Mouse (Mus musculus): Measurements from ENCODE around the gene Tor1a.

Gene Tor1a

DNA sequence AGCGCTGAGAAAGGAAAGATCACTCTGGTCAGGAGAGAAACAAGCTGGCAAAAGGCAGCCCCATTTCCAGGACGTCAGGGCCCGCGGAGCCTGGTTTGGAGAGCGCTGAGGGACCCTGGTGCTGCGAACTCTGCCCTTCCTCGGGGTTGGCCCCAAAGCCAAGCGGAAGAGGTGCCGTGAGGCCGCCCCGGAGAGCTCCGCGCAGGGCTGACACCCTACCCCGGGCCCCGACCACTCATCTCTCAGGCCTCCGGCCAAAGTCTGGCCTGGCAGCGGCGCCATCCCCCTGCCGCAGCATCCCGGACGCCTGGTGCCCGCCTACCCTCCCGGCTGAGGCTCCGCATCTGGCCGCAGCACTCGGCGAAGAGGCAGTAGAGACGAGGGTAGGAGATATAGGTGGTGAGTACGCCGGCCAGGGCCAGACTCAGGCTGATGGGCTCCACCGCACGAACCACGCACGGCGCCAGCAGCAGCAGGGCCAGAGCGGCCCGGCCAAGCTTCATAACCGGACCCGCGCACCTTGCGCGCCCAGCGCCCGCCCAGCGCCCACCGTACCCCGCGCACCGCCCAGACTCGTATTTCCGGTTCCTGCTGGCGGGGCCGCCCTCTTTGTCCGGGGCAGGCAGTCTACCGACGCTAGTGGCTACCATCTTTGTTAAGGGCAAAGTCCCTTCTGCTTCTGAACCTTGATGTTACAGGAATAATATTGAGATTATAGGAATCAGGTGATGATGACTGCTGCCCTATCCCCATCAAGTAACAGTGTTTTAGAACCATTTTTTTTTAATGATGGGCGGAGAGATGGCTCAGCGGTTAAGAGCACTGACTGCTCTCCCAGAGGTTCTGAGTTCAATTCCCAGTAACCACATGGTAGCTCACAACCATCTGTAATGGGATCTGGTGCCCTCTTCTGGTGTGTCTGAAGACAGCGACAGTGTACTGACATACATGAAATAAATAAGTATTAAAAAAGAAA lies at the start of gene Tor1a:
Gene Tor1a (minus strand): TSS at position 582 of the 976 bp plus-strand sequence.
- peak; percentile 91 for DNase-seq

DNA sequence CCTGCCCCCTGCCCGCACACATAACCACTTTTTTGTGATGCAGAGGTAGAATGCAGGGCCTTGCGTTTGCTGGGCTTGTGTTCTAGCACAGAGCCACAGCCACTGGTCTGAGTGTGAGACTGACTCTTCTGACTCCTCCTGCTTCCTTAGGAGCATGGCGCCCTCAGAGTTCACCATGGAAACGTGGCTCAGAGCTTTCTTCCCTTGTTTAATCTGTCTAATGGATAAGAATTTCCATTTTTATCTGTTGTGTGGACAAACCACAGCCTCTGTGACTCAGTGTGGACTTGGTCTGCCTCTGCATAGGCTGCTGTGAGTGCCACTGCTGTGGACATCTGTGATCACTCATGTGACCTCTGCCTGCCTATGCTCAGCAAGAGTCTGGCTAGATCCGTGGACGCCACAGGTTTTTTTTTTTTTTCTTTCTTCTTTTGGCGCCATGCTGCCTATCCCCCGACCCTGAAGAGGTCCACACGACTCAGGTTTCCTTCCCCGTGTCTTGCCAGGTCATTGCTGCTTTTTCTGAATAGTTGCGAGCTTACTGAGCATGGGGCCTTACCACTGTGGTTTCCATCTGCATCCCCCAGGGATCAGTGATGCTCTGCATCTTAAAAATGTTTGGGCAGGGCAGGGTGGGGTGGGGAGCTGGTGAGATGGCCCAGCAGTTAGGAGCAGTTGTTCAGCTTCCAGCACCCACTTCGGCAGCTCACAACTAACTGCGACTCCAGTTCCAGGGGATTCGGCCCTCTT lies 45.8 kb upstream of the Tor1a start:
- no peak for DNase-seq

DNA sequence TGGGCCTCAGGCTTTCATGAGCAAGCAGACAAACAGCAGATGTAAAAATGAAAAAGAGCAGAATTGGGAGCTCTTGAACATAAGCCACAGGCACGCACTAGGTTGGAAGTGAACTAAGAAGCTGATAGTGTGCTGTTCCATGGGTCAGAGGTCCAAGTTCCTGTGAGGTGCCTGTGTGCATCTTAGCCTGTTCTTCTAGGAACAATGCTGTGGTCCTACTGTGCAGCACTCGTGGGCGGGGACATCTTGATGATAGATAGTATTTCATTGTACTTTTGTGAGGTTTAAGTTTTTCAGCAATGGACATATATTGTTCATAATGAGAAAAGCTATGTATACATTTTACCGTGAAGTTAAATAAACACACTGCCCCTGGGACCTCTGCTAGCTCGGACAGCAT lies 39.5 kb upstream of the Tor1a start:
- no peak for DNase-seq

DNA sequence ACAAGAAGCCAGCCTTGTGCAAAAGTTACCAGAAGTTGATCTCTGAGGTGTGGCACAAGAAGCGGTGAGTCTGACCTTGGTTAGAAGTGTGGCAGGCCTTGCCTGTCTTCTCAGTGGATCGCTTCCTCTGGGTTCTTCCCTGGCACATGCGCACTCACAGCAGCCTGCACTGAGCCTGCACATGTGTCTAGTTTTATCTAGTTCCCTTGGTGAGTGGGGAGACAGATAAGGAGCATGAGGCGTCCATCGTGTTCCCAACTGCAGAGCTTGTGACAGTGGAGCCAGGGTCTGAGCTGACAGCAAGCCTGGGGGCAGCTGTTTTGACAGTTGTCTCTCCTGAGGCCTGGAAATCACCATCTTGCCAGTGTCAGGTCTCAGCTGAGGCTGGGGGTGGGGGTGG lies 38.7 kb upstream of the Tor1a start:
- DNase-seq, result no peak

DNA sequence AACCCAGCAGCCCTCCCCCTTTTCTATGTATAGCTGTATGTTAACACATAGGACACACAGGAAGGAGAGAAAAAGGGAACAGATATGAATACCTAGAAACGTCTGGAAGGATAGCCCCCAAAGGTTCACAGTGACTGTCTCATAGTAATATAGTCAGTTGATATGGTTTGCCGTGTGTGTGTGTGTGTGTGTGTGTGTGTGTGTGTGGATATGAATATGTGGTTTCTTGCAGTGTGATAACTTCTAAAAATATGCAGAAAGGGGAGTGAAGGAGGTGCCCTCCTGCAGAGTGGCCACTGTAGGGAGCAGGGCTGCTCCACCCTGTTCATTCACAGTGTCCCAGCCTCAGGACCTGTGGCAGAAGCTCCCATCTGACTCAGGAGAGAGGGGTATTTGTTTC lies 37.7 kb upstream of the Tor1a start:
- no peak for DNase-seq

DNA sequence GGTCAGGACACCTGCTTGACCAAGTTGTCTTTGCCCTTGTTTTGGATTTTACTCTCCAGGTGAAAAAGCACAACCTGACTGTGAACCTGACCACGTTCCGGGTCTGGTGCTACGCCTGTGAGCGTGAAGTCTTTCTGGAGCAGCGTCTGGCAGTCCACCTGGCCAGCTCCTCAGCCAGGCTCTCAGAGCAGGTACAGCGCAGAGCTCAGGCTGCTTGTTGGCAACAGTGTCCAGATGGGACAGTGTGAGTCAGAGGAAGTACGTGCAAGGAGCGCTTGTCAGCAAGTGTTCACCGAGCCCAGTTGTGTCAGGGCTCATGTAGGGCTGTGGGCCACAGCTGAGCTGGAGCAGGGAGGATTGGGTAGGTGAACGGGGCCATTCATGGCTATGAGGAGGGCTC lies 35.1 kb upstream of the Tor1a start:
- DNase-seq, result peak; percentile 66

DNA sequence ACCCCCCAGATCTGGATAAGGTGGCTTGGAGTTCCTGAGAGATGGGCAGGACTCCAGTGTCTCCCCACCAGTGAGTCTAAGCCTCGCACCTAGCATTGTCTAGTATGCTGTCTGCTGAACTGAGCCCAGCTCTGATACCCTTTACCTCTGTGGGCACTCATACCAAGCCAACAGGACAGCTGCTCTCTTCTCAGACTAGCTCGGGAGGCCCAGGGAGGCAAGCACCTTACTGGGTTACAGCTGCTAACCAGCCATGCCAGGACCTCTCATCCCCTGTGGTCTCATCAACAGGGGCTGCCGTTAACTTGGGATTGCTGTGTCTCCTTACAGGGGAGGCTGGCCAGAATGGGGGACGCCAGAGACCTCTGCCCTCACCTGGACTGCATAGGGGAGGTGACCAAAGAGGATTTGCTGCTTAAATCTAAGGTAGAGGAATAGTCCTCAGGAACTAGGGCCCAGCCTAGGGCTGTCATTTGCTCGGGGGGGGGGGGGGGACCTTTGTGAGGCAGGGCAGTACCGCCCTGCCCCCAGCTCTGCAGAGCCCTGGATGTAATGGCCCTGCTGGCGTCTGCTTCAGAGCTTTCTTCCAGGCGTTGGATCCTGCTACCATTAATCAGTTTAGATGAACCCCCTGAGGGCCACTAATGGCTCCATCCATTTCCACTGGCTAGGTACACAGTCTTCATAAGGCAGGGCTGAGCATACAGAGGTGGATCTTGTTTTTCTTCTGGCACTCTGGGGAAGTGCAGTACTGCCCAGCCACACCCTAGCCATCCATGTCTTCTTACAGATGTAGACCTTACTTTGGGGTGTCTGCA lies 30.9 kb upstream of the Tor1a start:
- no peak for DNase-seq

DNA sequence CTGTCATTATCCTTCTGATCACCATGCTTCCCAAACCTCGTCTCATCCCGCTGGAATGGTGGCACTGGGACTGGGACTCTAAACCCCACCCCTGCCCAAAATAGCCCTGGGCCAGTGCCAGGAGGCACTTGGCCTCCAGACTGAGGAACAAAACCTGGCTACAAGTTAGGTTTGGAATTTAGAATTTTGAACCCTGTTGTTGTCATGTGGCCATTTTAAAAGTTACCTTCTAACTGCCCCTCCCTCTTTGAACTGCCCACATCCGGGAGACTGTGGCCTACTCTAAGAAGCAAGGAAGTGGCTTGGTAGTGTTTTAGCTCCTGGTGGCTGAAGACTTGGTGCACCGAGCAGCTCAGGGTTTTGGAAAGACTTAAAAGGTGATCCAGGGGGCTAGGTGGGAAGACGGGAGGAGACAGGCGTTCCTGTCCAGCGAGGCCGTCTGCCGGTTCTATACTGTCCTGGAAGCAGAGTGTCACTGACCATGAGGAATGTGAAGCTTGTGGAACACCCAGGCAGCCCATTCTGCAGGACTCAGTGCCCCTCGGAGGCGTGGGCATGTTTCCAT lies 27.8 kb upstream of the Tor1a start:
- no peak for DNase-seq

DNA sequence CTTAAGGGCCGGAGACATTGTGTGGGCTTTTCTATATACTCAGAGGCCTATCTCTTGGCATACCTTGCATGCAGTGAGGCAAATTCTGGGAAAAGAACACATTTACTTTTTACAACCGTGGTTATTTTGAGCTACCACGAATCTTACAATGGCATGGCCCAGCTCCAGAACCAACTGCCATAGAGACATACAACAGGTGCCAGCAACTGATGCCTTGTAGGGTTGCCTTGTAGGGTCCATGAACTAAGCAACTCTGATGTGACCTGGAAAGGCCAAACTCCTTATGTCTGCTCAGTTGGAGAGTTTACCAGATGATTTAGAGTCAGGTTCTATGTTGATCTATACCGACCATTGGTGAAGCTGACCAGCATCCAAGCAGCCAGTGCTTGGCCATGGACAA lies 27.1 kb upstream of the Tor1a start:
- no peak for DNase-seq

DNA sequence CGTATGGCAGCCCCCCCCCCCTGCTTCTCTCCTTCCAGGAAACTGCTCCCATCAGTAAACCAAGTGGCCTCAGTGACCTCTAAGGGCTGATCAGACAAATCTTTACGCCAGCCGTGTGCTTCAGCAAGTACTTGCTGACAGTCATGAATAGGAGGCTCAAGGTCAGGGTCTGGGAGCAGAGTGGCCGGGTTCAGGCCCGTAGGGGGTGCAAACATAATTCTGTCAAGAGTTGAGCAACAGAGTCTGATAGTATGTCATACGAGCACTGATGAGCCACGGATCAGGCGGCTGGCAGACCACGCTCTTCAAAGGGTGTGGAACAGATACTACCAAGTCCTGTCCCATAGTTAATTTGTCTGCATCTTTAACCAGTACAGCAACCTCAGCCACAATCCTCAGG lies 22.5 kb upstream of the Tor1a start:
- no peak for DNase-seq

DNA sequence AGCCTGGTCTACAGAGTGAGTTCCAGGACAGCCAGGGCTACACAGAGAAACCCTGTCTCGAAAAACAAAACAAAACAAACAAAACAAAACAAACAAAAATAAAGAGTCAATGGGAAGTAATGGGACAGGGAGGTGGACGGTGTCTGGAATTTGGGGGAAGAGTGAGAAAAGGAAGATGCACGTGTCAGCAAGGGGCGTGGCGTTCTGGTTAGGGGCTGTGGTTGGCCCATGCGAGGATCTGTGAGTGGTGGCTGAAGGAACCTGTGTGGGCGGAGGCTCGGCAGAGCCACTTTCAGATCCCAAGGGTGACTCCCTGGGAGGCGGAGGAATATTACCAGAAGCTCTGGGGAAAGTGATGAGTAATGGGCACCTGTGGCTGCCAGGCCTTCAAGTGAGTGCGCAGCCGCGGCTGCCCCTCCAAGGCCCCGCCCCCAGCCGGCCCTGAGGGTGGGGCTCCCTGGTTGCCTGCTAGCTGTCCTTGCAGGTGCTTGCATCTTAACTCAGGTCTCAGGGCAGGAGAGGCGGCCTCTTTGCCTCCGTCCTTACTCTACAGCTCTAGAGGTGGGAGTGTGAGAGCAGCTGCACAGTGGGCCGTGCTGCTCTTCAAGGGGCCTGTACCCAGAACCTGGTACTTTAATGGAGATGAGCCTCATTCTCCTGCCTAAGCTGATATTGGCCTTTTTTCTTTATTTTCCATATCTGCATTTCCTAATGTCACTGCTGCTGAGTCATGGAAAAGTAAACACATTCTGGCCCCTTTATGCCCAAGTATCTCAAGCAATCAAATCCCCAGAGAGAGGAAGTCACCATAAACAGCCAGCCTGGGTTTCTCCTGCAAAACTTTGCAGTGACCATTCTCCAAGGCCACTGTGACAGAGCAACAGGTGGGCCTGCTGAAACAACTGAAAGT lies 17.6 kb upstream of the Tor1a start:
- DNase-seq, result peak; percentile 46

DNA sequence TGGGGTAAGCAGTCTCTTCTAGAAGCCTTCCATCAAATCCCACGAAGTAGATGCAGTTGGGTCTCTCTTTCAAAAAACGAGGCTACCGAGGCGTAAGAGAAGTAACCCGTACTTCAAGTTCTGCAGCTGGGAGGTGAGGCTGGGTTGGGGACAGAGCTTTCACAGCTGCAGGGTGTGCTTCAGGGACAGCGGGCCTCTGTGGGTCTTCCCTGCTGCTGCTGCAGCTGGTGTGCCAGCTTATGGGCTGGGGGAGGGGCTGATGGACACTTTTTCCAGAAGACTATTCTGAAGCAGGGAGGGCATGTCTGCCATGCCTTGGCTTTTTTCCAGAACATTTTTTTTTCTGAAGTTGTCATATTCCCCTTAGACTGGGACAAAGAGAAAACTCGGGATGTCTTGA lies 15.3 kb upstream of the Tor1a start:
- no peak for DNase-seq

DNA sequence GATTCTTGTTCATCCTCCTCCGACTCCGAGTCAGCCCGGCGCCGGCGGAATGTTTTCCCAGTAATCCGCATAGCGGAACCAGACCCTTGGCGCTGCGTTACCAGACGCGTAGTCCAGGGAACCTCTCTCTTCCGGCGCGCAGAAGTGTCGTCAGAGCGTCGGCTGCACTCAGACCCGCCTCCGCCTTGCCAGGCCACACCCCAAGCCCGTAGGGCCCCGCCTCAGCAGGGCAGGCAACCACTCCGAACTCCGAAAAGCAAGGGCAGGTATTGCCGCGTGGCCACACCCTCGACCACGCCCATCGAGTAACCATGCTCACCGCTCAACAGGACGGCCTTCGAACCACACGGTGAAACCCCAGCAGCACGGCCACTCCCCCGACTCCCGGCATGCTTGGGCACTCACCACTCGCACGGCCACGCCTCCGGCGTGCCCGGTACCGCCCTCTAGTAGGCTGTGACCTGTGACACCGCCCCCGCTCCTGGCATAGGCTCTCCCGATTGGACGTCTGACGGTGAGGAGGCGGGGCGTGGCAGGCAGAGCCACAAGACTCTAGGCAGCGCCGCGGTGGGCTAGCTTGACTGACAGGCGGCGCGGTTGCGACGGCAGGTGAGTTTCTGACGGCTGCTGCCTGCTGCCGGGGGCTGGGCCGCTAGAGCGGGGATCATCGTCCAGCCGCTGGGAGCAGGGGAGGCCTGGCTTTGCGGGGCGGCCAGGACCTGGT lies 14.2 kb upstream of the Tor1a start, which contains the start of the genes BC005624 and Usp20:
Gene BC005624 (minus strand): TSS at position 412 of the 724 bp plus-strand sequence.
Gene Usp20 (plus strand): TSS at position 490 of the 724 bp plus-strand sequence.
- peak; percentile 100 for DNase-seq

DNA sequence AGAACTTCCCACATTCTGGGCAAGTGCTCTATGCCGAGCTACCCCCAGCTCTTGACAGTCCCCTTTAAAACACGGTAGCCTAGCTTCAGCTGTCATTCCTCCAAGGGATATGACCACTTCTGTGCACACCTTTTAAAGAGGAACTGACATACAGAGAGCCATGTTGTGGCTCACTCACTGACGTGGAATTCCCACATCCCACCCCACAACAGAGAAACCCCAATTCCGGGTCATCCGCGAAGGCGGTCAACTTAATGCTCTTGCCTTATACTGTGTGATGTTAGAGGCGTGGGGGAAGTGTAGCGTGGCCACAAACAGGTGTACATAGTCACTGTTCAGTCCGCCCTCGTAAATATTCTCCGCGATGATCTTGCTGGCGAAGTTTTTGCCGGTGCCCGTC lies 907 bp downstream of the Tor1a start:
- no peak for DNase-seq

DNA sequence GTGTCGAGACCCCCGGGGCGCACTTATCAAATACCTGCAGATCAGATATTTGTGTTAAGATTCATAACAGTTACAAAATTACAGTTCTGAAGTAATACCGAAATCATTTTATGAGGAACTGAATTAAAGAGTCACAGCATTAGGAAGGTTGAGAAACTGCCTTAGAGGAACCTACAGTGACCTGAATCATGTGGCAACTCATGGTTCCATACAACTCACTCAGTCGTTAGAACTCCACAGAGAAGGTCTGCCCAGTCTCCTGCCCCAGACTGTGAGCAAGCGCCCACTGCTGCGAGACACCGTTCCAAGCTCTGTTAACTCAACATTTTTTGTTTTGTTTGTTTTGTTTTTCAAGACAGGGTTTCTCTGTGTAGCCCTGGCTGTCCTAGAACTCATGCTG lies 2.1 kb downstream of the Tor1a start:
- no peak for DNase-seq

DNA sequence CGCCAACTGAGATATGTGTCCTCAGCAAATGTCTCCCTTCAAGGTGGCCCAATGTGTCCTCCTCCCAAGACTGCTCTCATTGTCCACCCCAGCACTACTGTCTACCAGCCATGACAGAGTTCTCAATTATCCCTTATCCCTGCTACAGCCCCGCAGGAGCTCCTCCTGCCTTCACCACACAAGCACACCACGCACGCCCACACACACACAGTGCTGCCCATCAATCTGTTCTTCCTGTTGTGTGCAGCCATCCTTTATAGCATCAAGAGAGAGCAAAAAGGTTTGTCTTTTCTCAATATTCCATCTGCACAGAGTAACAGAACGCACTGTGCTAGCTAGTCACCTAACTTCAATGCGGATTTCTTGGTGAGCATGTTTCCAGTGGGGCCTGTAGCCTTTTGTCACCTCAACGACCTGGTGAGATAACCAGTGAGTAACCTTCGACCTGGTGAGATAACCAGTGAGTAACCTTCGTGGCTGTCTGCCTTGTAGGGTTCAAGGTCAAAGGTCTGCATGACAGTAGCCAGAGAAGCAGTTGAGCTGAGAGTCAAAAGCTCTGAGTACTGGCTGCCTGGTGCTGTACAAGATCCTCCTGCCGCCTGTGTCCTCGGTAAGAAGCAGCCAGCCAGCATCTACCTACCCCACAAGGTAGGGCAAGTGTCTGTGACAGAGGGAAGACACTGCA lies 5.0 kb downstream of the Tor1a start:
- peak; percentile 75 for DNase-seq

DNA sequence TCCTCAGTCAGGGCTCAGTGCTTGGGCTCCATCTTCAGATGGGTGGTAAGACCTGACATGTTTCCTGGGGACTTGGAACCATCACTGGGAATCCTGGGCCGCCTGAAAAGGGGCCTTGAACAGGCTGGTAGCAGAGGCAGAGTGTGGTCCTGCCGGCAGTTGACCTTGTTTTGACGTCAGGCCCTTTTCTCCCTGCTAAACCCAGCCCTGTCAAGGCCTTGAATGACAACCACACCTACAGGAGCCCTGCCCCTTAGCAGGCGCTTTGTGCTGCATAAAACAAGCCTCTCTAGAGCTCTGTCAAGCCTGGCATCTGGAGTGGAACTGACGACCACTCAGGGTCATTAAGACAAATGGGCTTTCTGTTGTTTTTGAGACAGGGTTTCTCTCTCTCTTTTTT lies 7.9 kb downstream of the Tor1a start:
- DNase-seq, result no peak

DNA sequence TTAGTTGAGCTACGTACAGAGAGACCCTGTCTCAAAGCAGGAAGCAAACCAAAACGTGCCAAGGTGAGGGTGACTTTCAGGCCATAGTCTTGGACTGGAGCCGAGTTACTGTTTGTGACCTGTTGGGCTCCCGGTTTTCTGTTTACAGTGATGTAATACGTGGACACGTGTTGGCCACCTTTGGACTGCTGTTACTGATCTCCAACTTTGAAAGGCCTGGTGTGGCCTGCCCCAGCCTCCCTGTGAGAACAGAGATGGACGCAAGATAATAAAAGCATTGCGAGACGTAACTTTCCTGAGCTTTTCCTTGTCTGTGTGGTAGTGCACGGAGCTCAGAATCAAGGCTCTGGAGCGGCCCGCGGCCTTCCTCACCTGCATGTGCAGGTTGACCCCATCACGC lies 9.0 kb downstream of the Tor1a start:
- no peak for DNase-seq

DNA sequence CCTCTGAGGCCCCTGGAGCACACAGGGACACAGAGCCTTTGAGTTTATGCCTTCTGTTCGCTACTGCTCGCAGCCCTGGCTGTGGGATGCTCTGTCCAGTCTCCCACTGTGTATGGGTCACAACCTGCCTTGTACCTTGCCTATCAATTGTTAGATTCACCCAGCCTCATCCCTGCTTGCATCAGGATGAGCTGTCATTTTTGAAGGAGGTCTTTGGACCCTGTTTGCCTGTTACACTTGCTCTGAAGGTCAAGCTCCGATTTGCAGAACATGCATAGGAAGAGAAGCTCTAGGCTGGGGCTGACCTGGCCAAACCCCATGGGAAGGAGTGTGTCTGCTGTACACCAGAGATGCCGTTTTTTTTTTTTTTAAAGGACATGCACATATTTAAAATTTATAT lies 10.2 kb downstream of the Tor1a start:
- no peak for DNase-seq

DNA sequence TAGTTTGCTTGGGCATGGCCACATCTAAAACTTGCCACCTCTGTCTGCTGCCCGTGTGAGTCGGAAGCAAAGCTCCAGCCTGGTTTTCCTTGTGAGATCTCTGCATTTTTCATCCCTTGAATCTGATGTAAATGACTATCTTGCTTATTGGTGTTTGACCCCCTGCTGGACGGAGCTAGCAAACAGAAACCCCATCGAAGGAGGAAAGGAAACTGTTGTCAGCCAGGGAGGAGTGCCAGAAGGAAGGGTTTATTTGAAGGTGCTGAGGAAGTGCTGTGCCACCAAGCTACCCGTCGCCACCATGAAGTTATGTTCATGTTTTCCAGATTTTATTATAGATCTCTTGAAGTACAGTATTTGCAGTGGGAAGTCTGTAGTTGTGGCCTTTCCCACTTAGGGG lies 12.9 kb downstream of the Tor1a start:
- DNase-seq, result no peak

Data from layer of hippocampus, adult 9-11 months (tissue).